Mouse (Mus musculus) forebrain, embryonic 14.5 days (tissue): ENCODE measurements around the gene Gga2. TPM values are rescaled to one million over a fixed set of nuclear protein-coding genes. Genes with fewer than 3 reads are reported as not detected.
A peak's percentile ranks its signal among the peaks of the same experiment; 100 is the strongest.

Source experiments
- ATAC-seq: fragments of 200-750 bp; cut with Nextera tagmentation; 2 replicates; pipeline ENCODE4 v1.8.0; 2017; ENCODE audit warnings: mild to moderate bottlenecking, moderate library complexity
- DNase-seq: peaks from one replicate; pipeline ENCODE4 v3.0.0-alpha.2; 2015; ENCODE audit warnings: low spot score
- H3K27ac ChIP-seq: fragments of 300-500 bp; sonication (generic); 2 replicates; pipeline ENCODE4 v1.5.1; 2014; ENCODE audit warnings: low read depth, mild to moderate bottlenecking, control low read depth, low read length, moderate library complexity
- H3K27me3 ChIP-seq: fragments of 300-500 bp; sonication (generic); replicated peaks from 2 replicates; pipeline ENCODE4 v1.6.1; 2014; ENCODE audit warnings: low read length, control low read depth, mixed read lengths; ENCODE audit not compliant: control insufficient read depth, insufficient read depth
- H3K36me3 ChIP-seq: fragments of 300-500 bp; sonication (generic); 2 replicates; pipeline ENCODE4 v1.6.1; 2014; ENCODE audit warnings: low read length, control low read depth; ENCODE audit not compliant: control insufficient read depth, insufficient read depth
- H3K4me1 ChIP-seq: fragments of 300-500 bp; sonication (generic); 2 replicates; pipeline ENCODE4 v1.6.1; 2014; ENCODE audit warnings: antibody characterized with exemption, low read length, control low read depth; ENCODE audit not compliant: control insufficient read depth, insufficient read depth
- H3K4me2 ChIP-seq: fragments of 300-500 bp; sonication (generic); 2 replicates; pipeline ENCODE4 v1.6.1; 2014; ENCODE audit warnings: mild to moderate bottlenecking, control low read depth, low read length
- H3K4me3 ChIP-seq: fragments of 300-500 bp; sonication (generic); 2 replicates; pipeline ENCODE4 v1.5.1; 2014; ENCODE audit warnings: low read depth, low read length, control low read depth
- H3K9ac ChIP-seq: fragments of 300-500 bp; sonication (generic); 2 replicates; pipeline ENCODE4 v1.6.1; 2014; ENCODE audit warnings: mild to moderate bottlenecking, low read length, control low read depth, moderate library complexity
- H3K9me3 ChIP-seq: fragments of 300-500 bp; sonication (generic); replicated peaks from 2 replicates; pipeline ENCODE4 v1.6.1; 2016; ENCODE audit warnings: low read length, control low read depth, mixed read lengths; ENCODE audit not compliant: control insufficient read depth
- WGBS: fragments of 180-500 bp; shearing (Covaris S2); extraction: QIAGEN DNeasy Blood & Tissue Kit; methylation state at CpG from one replicate; pipeline ENCODE4 v1.1.7; 2014; 5-methylcytosine and 5-hydroxymethylcytosine counted together
- polyA plus RNA-seq: library from polyadenylated mRNA; unstranded; fragments of >200 nt; fragmentation: Nextera tagmentation; extraction: Ambion mirVana; gene quantifications from 2 replicates; pipeline ENCODE4 v1.2.1, GENCODE M21; 2014

The Gga2 gene
- polyA plus RNA-seq, 1 experiment from 2014 or later: 28.0 TPM

- peak overlapping the region; percentile 74 for H3K27ac ChIP-seq
- H3K4me1 ChIP-seq: peaks cover 18% of the 10 kb centered on the region
- H3K27me3 ChIP-seq: no peaks in the 10 kb centered on the region
- H3K9me3 ChIP-seq: no peaks in the 10 kb centered on the region
- WGBS: 64% methylated on average over 14 of the region's 14 CpGs
- peaks cover 7% of the 10 kb centered on the region; the same call in 1 of the 2 replicates for H3K36me3 ChIP-seq
- H3K9ac ChIP-seq: no peak overlapping the region
- DNase-seq (peak; percentile 65), ATAC-seq (peak; percentile 60)
- H3K4me3 ChIP-seq: no peak overlapping the region
- H3K4me2 ChIP-seq: no peak overlapping the region
These were observed 84.0 kb downstream of the Gga2 start for GRCm38 (mm10) chr7:121936861-121937630.

Other genes with a start within 250 kb of the Gga2 start
- 0.09 and 0.20 TPM in 2 replicates for gene Scnn1b, start 156.2 kb downstream of the Gga2 start, polyA plus RNA-seq
- 7.8 and 11.0 TPM in 2 replicates for gene Cog7, start 39.5 kb downstream of the Gga2 start, polyA plus RNA-seq
- gene Ubfd1, start 46.0 kb upstream of the Gga2 start, polyA plus RNA-seq: 69.9 and 76.5 TPM in 2 replicates
- gene Ears2, start 46.0 kb upstream of the Gga2 start, polyA plus RNA-seq: 11.8 TPM in 2 replicates
- 510 and 563 TPM in 2 replicates for gene Ndufab1, start 80.7 kb upstream of the Gga2 start, polyA plus RNA-seq
- 7.2 TPM in 2 replicates for gene Palb2, start 111.8 kb upstream of the Gga2 start, polyA plus RNA-seq
- gene Dctn5, start 111.8 kb upstream of the Gga2 start, polyA plus RNA-seq: 162 and 166 TPM in 2 replicates
- gene Plk1, start 138.2 kb upstream of the Gga2 start, polyA plus RNA-seq: 47.7 and 48.4 TPM in 2 replicates
- gene Ern2, start 165.0 kb upstream of the Gga2 start, polyA plus RNA-seq: 0.33 and 0.42 TPM in 2 replicates
- gene Chp2, start 198.3 kb upstream of the Gga2 start, polyA plus RNA-seq: 0.66 and 0.79 TPM in 2 replicates